Mouse (Mus musculus) brain, embryonic 14.5 days (tissue): ENCODE measurements around the gene Sumo3.

Source experiments
- CTCF ChIP-seq: fragments of 200-500 bp; IDR thresholded peaks from 2 replicates; pipeline ENCODE4 v1.5.1; 2012; ENCODE audit warnings: inconsistent platforms, mild to moderate bottlenecking, moderate library complexity, borderline replicate concordance; ENCODE audit not compliant: insufficient read depth, insufficient read length; ENCODE audit errors: extremely low read depth
- POLR2A ChIP-seq: fragments of 200-500 bp; IDR thresholded peaks from 2 replicates; pipeline ENCODE4 v1.6.1; 2012; ENCODE audit warnings: mild to moderate bottlenecking, inconsistent platforms, borderline replicate concordance; ENCODE audit not compliant: poor library complexity, insufficient read depth, insufficient read length, severe bottlenecking; ENCODE audit errors: extremely low read depth

GRCm38 (mm10) chr10:77610221-77610961, 4.5 kb downstream of the Sumo3 start:
- TF ChIP-seq CTCF (no peak), POLR2A (no peak)
